32 mouse cellular contexts compared by ENCODE assay signal in genomic region chr9:110888935-110889334, GRCm38 (mm10). TPM values are rescaled to one million over a fixed set of nuclear protein-coding genes. Genes with fewer than 3 reads are reported as not detected.
"Had no signal": no experiment of that assay in that cellular context is flagged by ENCODE, and none has a peak within 500 bp of the region (broad histone marks: within the 10 kb centered on the region; RNA-seq: fewer than 3 reads in every experiment).

No protein-coding gene starts in this region.

- H3K27me3 ChIP-seq: heart, embryonic 15.5 days; hindbrain, embryonic 15.5 days; kidney, embryonic 15.5 days; limb, embryonic 15.5 days; liver, embryonic 12.5 days had no signal

- DNase-seq: gastrocnemius, postnatal 36 days; heart, adult 18-20 months; heart, postnatal 14 days; heart, postnatal 36 days; kidney, adult 11 months; kidney, adult 2 months; kidney, adult 9 months; kidney, postnatal 14 days; kidney, postnatal 36 days; layer of hippocampus, adult 9-11 months; layer of hippocampus, postnatal 36 days; left cerebral cortex, postnatal 4 days had no signal

- ATAC-seq: hindbrain, postnatal 0 days; liver, embryonic 12.5 days had no signal

- H3K4me2 ChIP-seq: heart, embryonic 13.5 days; heart, embryonic 15.5 days; hindbrain, embryonic 12.5 days; hindbrain, embryonic 15.5 days; kidney, embryonic 15.5 days; limb, embryonic 13.5 days; limb, embryonic 15.5 days had no signal

- H3K27ac ChIP-seq: heart, embryonic 13.5 days; heart, embryonic 15.5 days; hindbrain, embryonic 12.5 days; hindbrain, embryonic 15.5 days; hindbrain, postnatal 0 days; kidney, embryonic 15.5 days; kidney, postnatal 0 days; limb, embryonic 13.5 days; limb, embryonic 15.5 days; liver, embryonic 12.5 days; liver, embryonic 14.5 days had no signal

- H3K4me3 ChIP-seq: heart, embryonic 13.5 days; heart, embryonic 15.5 days; hindbrain, embryonic 12.5 days; hindbrain, embryonic 15.5 days; kidney, embryonic 15.5 days; limb, embryonic 13.5 days; limb, embryonic 15.5 days; liver, embryonic 12.5 days had no signal

- H3K9ac ChIP-seq: heart, embryonic 13.5 days; heart, embryonic 15.5 days; hindbrain, embryonic 12.5 days; hindbrain, embryonic 15.5 days; kidney, embryonic 15.5 days; limb, embryonic 13.5 days; limb, embryonic 15.5 days; liver, embryonic 12.5 days; liver, embryonic 14.5 days had no signal

- H3K36me3 ChIP-seq: heart, embryonic 10.5 days; heart, embryonic 13.5 days; heart, embryonic 15.5 days; hindbrain, embryonic 12.5 days; hindbrain, embryonic 15.5 days; kidney, embryonic 15.5 days; limb, embryonic 13.5 days; limb, embryonic 15.5 days had no signal

- H3K9me3 ChIP-seq: heart, embryonic 10.5 days; heart, embryonic 13.5 days; heart, embryonic 15.5 days; hindbrain, embryonic 12.5 days; hindbrain, embryonic 15.5 days; kidney, embryonic 15.5 days; limb, embryonic 13.5 days; limb, embryonic 15.5 days; liver, embryonic 12.5 days had no signal

- H3K4me1 ChIP-seq: hindbrain, embryonic 12.5 days; hindbrain, embryonic 15.5 days; limb, embryonic 13.5 days; limb, embryonic 15.5 days had no signal

RNA-seq across cellular contexts. Expression of gene Fam240a, which starts 27.7 kb away (rescaled TPM):
- polyA plus RNA-seq: frontal cortex, adult 2 months; gonadal fat pad, adult 2 months; heart, embryonic 10.5 days; heart, embryonic 13.5 days; heart, embryonic 15.5 days; heart, postnatal 0 days; hindbrain, embryonic 12.5 days; hindbrain, embryonic 15.5 days; hindbrain, postnatal 0 days; intestine, embryonic 14.5 days; intestine, embryonic 16.5 days; kidney, adult 2 months; kidney, embryonic 15.5 days; kidney, postnatal 0 days; large intestine, adult 2 months; limb, embryonic 11.5 days; limb, embryonic 13.5 days; limb, embryonic 15.5 days; liver, embryonic 12.5 days; liver, embryonic 14.5 days; liver, embryonic 16.5 days had no signal

RNA-seq across cellular contexts. Expression of gene Prss50, which starts 31.2 kb away (rescaled TPM):
- polyA plus RNA-seq: gonadal fat pad, adult 2 months; heart, embryonic 15.5 days; heart, postnatal 0 days; hindbrain, embryonic 12.5 days; kidney, adult 2 months; large intestine, adult 2 months had no signal

RNA-seq across cellular contexts. Expression of gene Prss46, which starts 44.6 kb away (rescaled TPM):
- polyA plus RNA-seq: frontal cortex, adult 2 months; heart, embryonic 10.5 days; heart, embryonic 13.5 days; heart, postnatal 0 days; hindbrain, embryonic 12.5 days; hindbrain, embryonic 15.5 days; hindbrain, postnatal 0 days; intestine, embryonic 14.5 days; intestine, embryonic 16.5 days; kidney, adult 2 months; kidney, embryonic 15.5 days; kidney, postnatal 0 days; large intestine, adult 2 months; limb, embryonic 11.5 days; limb, embryonic 13.5 days; limb, embryonic 15.5 days; liver, embryonic 12.5 days; liver, embryonic 14.5 days; liver, embryonic 16.5 days had no signal
